Mouse (Mus musculus): ENCODE data around the gene Iqcj. TPM values are rescaled to one million over a fixed set of nuclear protein-coding genes. Genes with fewer than 3 reads are reported as not detected.

The Iqcj gene
- total and polyA plus RNA-seq, 2 experiments: not detected

- no peaks in the 10 kb centered on the region for H3K27me3 ChIP-seq (ENCODE audit: control insufficient read depth, insufficient read depth, low read length)
- DNase-seq (ENCODE audit: extremely low read depth, low read depth, low spot score): no peak
- no peak overlapping the region for H3K9ac ChIP-seq (ENCODE audit: low read depth, low read length)
- H3K4me3 ChIP-seq (ENCODE audit: insufficient read depth, low read depth, low read length): no peak overlapping the region
- 73% methylated on average over 3 of the region's 3 CpGs for WGBS
- no peak for TF ChIP-seq CTCF (IDR thresholded peaks at IDR 0.05; ENCODE audit: low read depth, low read length)
- no peak for TF ChIP-seq POLR2A (IDR thresholded peaks at IDR 0.05; ENCODE audit: extremely low read depth, insufficient read depth, low read length)
- no peaks in the 10 kb centered on the region for H3K4me1 ChIP-seq (ENCODE audit: control insufficient read depth, insufficient read depth, low read length)
- no peak overlapping the region for H3K27ac ChIP-seq (replicated peaks; ENCODE audit: insufficient read depth, low read depth, low read length)
- H3K79me2 ChIP-seq (ENCODE audit: control insufficient read depth, insufficient read depth, low read length): no peaks in the 10 kb centered on the region
- H3K36me3 ChIP-seq (ENCODE audit: control insufficient read depth, insufficient read depth, low read length): no peaks in the 10 kb centered on the region
Measured at GRCm38 (mm10) chr3:67884335-67884734, 7.7 kb upstream of the Iqcj start.

DNA sequence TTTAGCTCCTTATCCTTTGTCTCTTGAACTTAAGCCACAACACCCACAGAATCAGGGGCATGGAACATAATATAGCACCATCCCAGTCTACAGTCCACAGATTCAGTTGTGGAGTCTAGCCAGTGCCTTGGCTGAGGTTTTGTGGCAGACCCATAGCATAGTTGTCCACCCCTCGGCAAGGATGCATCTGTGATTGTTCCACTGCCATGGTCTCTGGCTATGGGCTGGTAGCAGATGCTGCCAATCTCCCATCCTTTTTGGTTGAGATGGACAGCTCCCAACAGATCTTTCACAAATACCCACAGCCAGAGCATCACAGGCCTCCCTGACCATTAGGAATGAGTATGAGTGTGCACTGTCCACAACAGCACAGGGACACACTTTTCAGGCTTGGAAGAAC lies 5.8 kb upstream of the Iqcj start:
- 71% methylated on average over 1 of the region's 1 CpGs for WGBS
- no peaks in the 10 kb centered on the region for H3K79me2 ChIP-seq (ENCODE audit: control insufficient read depth, insufficient read depth, low read length)
- no peaks in the 10 kb centered on the region for H3K4me1 ChIP-seq (ENCODE audit: control insufficient read depth, insufficient read depth, low read length)
- no peaks in the 10 kb centered on the region for H3K27me3 ChIP-seq (ENCODE audit: control insufficient read depth, insufficient read depth, low read length)
- H3K36me3 ChIP-seq (ENCODE audit: control insufficient read depth, insufficient read depth, low read length): no peaks in the 10 kb centered on the region
- no peak overlapping the region for H3K4me3 ChIP-seq (ENCODE audit: insufficient read depth, low read depth, low read length)
- DNase-seq (ENCODE audit: extremely low read depth, low read depth, low spot score): no peak
- TF ChIP-seq POLR2A (IDR thresholded peaks at IDR 0.05; ENCODE audit: extremely low read depth, insufficient read depth, low read length) (no peak), CTCF (IDR thresholded peaks at IDR 0.05; ENCODE audit: low read depth, low read length) (no peak)
- no peak overlapping the region for H3K9ac ChIP-seq (ENCODE audit: low read depth, low read length)
- H3K27ac ChIP-seq (replicated peaks; ENCODE audit: insufficient read depth, low read depth, low read length): no peak overlapping the region

DNA sequence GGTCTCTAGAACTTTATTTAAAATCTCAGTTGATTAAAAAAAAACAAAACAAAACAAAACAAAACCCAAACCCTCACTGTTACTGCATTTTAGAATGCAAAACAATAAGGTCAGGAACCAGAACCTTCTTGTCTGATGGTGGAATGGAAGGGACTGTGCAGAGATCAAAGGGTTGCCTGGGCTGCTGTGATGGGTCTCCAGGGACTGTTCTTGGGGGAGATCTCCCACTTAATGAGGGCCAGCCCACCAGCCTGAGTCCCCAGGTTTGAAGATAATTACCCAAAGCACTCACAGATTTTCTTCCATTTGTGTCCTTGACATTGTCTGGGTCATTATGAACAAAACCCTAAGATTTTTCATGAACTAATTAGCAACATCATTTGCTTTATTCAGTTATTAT lies 4.8 kb upstream of the Iqcj start:
- Histone ChIP-seq H3K4me1 (ENCODE audit: control insufficient read depth, insufficient read depth, low read length) (no peaks in the 10 kb centered on the region), H3K36me3 (ENCODE audit: control insufficient read depth, insufficient read depth, low read length) (no peaks in the 10 kb centered on the region), H3K79me2 (ENCODE audit: control insufficient read depth, insufficient read depth, low read length) (no peaks in the 10 kb centered on the region), H3K27me3 (ENCODE audit: control insufficient read depth, insufficient read depth, low read length) (no peaks in the 10 kb centered on the region), H3K27ac (replicated peaks; ENCODE audit: insufficient read depth, low read depth, low read length) (no peak overlapping the region), H3K4me3 (ENCODE audit: insufficient read depth, low read depth, low read length) (no peak overlapping the region), H3K9ac (ENCODE audit: low read depth, low read length) (no peak overlapping the region)
- DNase-seq (ENCODE audit: extremely low read depth, low read depth, low spot score): no peak
- no peak for TF ChIP-seq POLR2A (IDR thresholded peaks at IDR 0.05; ENCODE audit: extremely low read depth, insufficient read depth, low read length)
- no peak for TF ChIP-seq CTCF (IDR thresholded peaks at IDR 0.05; ENCODE audit: low read depth, low read length)

- no peak for TF ChIP-seq POLR2A (IDR thresholded peaks at IDR 0.05; ENCODE audit: extremely low read depth, insufficient read depth, low read length)
- TF ChIP-seq CTCF (IDR thresholded peaks at IDR 0.05; ENCODE audit: low read depth, low read length): no peak
- Histone ChIP-seq H3K27ac (replicated peaks; ENCODE audit: insufficient read depth, low read depth, low read length) (no peak overlapping the region), H3K36me3 (ENCODE audit: control insufficient read depth, insufficient read depth, low read length) (no peaks in the 10 kb centered on the region), H3K27me3 (ENCODE audit: control insufficient read depth, insufficient read depth, low read length) (no peaks in the 10 kb centered on the region), H3K79me2 (ENCODE audit: control insufficient read depth, insufficient read depth, low read length) (no peaks in the 10 kb centered on the region), H3K4me1 (ENCODE audit: control insufficient read depth, insufficient read depth, low read length) (no peaks in the 10 kb centered on the region), H3K9ac (ENCODE audit: low read depth, low read length) (no peak overlapping the region), H3K4me3 (ENCODE audit: insufficient read depth, low read depth, low read length) (no peak overlapping the region)
- WGBS: 88% methylated on average over 10 of the region's 10 CpGs
- DNase-seq (ENCODE audit: extremely low read depth, low read depth, low spot score): no peak
Measured at GRCm38 (mm10) chr3:67892768-67893167, 748 bp downstream of the Iqcj start.

DNA sequence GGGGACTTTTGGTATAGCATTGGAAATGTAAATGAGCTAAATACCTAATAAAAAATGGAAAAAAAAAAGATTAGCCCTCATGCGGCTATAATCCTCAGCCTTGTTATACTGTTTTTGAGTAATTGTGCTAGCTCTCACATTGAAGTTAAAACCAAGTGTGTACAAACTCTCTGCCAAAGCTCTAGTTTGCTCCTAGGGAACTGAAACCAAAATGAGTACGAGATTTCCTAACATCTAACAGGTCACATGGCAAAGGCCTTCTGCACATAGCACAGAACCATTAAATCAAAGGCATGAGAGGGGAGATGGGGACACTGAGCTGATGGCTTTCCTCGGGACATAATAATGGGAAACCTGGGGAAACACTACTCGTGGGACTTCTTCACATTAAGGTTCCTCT lies 10.5 kb downstream of the Iqcj start:
- H3K36me3 ChIP-seq (ENCODE audit: control insufficient read depth, insufficient read depth, low read length): no peaks in the 10 kb centered on the region
- H3K27ac ChIP-seq (replicated peaks; ENCODE audit: insufficient read depth, low read depth, low read length): no peak overlapping the region
- no peaks in the 10 kb centered on the region for H3K27me3 ChIP-seq (ENCODE audit: control insufficient read depth, insufficient read depth, low read length)
- DNase-seq (ENCODE audit: extremely low read depth, low read depth, low spot score): no peak
- no peaks in the 10 kb centered on the region for H3K4me1 ChIP-seq (ENCODE audit: control insufficient read depth, insufficient read depth, low read length)
- 69% methylated on average over 4 of the region's 4 CpGs for WGBS
- no peaks in the 10 kb centered on the region for H3K79me2 ChIP-seq (ENCODE audit: control insufficient read depth, insufficient read depth, low read length)
- no peak overlapping the region for H3K9ac ChIP-seq (ENCODE audit: low read depth, low read length)
- no peak for TF ChIP-seq POLR2A (IDR thresholded peaks at IDR 0.05; ENCODE audit: extremely low read depth, insufficient read depth, low read length)
- no peak for TF ChIP-seq CTCF (IDR thresholded peaks at IDR 0.05; ENCODE audit: low read depth, low read length)
- no peak overlapping the region for H3K4me3 ChIP-seq (ENCODE audit: insufficient read depth, low read depth, low read length)

- no peak overlapping the region for H3K9ac ChIP-seq (ENCODE audit: low read depth, low read length)
- H3K4me3 ChIP-seq (ENCODE audit: insufficient read depth, low read depth, low read length): no peak overlapping the region
- H3K79me2 ChIP-seq (ENCODE audit: control insufficient read depth, insufficient read depth, low read length): no peaks in the 10 kb centered on the region
- H3K4me1 ChIP-seq (ENCODE audit: control insufficient read depth, insufficient read depth, low read length): no peaks in the 10 kb centered on the region
- no peak for TF ChIP-seq POLR2A (IDR thresholded peaks at IDR 0.05; ENCODE audit: extremely low read depth, insufficient read depth, low read length)
- TF ChIP-seq CTCF (IDR thresholded peaks at IDR 0.05; ENCODE audit: low read depth, low read length): no peak
- H3K27ac ChIP-seq (replicated peaks; ENCODE audit: insufficient read depth, low read depth, low read length): no peak overlapping the region
- WGBS: 79% methylated on average over 2 of the region's 2 CpGs
- H3K27me3 ChIP-seq (ENCODE audit: control insufficient read depth, insufficient read depth, low read length): no peaks in the 10 kb centered on the region
- no peaks in the 10 kb centered on the region for H3K36me3 ChIP-seq (ENCODE audit: control insufficient read depth, insufficient read depth, low read length)
- DNase-seq (ENCODE audit: extremely low read depth, low read depth, low spot score): no peak
Measured at GRCm38 (mm10) chr3:67908586-67908985, 16.6 kb downstream of the Iqcj start.
